Mouse (Mus musculus) liver, embryonic 14.5 days (tissue): Measurements from ENCODE around the gene Agtpbp1. TPM values are rescaled to one million over a fixed set of nuclear protein-coding genes. Genes with fewer than 3 reads are reported as not detected.

ENCODE experiments used
- ATAC-seq: fragments of 200-750 bp; cut with Nextera tagmentation; 2 replicates; pipeline ENCODE4 v1.8.0; 2017; ENCODE audit warnings: moderate number of reproducible peaks, mild to moderate bottlenecking, moderate library complexity; ENCODE audit not compliant: insufficient read depth
- DNase-seq, 3 experiments: peaks; one replicate each; pipeline ENCODE4 v3.0.0-alpha.2; 2012 to 2013; ENCODE audit warnings: low read depth in 3 of 3, low spot score in 3 of 3
- H3K27ac ChIP-seq: fragments of 300-500 bp; sonication (generic); 2 replicates; pipeline ENCODE4 v1.5.1; 2014; ENCODE audit warnings: moderate library complexity, mild to moderate bottlenecking, control low read depth, inconsistent platforms
- H3K27me3 ChIP-seq: fragments of 300-500 bp; sonication (generic); 2 replicates; pipeline ENCODE4 v1.6.1; 2014; ENCODE audit warnings: mild to moderate bottlenecking, low read length, moderate library complexity; ENCODE audit not compliant: control insufficient read depth, insufficient read depth
- H3K36me3 ChIP-seq: fragments of 300-500 bp; sonication (generic); replicated peaks from 2 replicates; pipeline ENCODE4 v1.6.1; 2014; ENCODE audit warnings: low read depth; ENCODE audit not compliant: control insufficient read depth, insufficient read depth
- H3K4me1 ChIP-seq, 2 experiments: fragments of 200-500 bp in 1 of 2; fragments of 300-500 bp in 1 of 2; sonication (generic) in 1 of 2; replicated peaks; 2 replicates each; pipeline ENCODE4 v1.6.1; 2012 to 2014; ENCODE audit warnings: antibody characterized with exemption in 1 of 2, inconsistent platforms in 1 of 2, low read length in 1 of 2; ENCODE audit not compliant: control insufficient read depth in 2 of 2, insufficient read depth in 2 of 2
- H3K4me2 ChIP-seq: fragments of 300-500 bp; sonication (generic); 2 replicates; pipeline ENCODE4 v1.6.1; 2014; ENCODE audit warnings: low read depth, mild to moderate bottlenecking, control low read depth, moderate library complexity
- H3K4me3 ChIP-seq, 2 experiments: fragments of 200-500 bp in 1 of 2; fragments of 300-500 bp in 1 of 2; sonication (generic) in 1 of 2; 2 replicates each; pipeline ENCODE4 v1.5.1; 2012 to 2014; ENCODE audit warnings: low read depth in 2 of 2, low read length in 2 of 2, mild to moderate bottlenecking in 2 of 2, control low read depth in 1 of 2, inconsistent platforms in 1 of 2, moderate library complexity in 1 of 2; ENCODE audit not compliant: insufficient read depth in 1 of 2
- H3K9ac ChIP-seq: fragments of 300-500 bp; sonication (generic); replicated peaks from 2 replicates; pipeline ENCODE4 v1.6.1; 2014; ENCODE audit warnings: mild to moderate bottlenecking, control low read depth, moderate library complexity
- H3K9me3 ChIP-seq: fragments of 300-500 bp; sonication (generic); 2 replicates; pipeline ENCODE4 v1.6.1; 2016; ENCODE audit warnings: low read length, mixed read lengths; ENCODE audit not compliant: control insufficient read depth
- CTCF ChIP-seq: IDR thresholded peaks from 2 replicates; pipeline ENCODE4 v1.5.1; 2016; ENCODE audit warnings: antibody characterized with exemption, low read depth, control low read depth
- EP300 ChIP-seq: IDR thresholded peaks from 2 replicates; pipeline ENCODE4 v1.6.1; 2016; ENCODE audit warnings: antibody characterized with exemption, low read depth
- WGBS: fragments of 180-500 bp; shearing (Covaris S2); extraction: QIAGEN DNeasy Blood & Tissue Kit; methylation state at CpG from one replicate; pipeline ENCODE4 v1.1.7; 2014; ENCODE audit not compliant: insufficient replicate concordance; 5-methylcytosine and 5-hydroxymethylcytosine counted together
- polyA plus RNA-seq, 2 experiments: library from polyadenylated mRNA; depleted of rRNA in 1 of 2; stranded (reverse) in 1 of 2; unstranded in 1 of 2; fragments of >200 nt; fragmentation: Nextera tagmentation in 1 of 2; extraction: Ambion mirVana in 1 of 2; gene quantifications; 2 replicates each; pipeline versions ENCODE4 v1.2.1 to v1.2.3; 2012 to 2014

Agtpbp1 gene
- polyA plus RNA-seq, 2 experiments = 4.8 to 10.3 TPM

DNA sequence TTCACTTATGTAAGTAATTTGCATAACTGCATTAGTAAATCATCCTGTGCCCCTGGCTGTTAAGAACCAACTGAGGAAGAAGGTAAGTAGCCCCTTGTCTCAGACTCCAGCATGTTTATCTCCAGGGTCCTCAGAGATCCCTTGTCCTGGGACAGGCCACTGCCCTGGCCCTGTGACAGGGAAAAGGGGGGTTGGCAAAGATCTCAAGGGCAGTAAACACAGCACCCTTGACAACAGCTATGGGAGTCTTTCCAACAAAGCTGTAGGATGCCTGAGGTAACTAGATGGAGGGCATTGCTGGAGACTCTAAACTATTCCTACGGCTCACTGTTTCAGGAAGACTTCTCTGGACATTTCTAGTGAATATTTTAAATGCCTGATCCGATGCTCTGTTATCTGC lies 85.7 kb downstream of the Agtpbp1 start:
- H3K27me3 ChIP-seq = no peaks in the 10 kb centered on the region
- no peak overlapping the region for H3K4me3 ChIP-seq
- H3K9ac ChIP-seq = no peak overlapping the region
- peaks cover 9% of the 10 kb centered on the region for H3K36me3 ChIP-seq
- no peak overlapping the region for H3K27ac ChIP-seq
- DNase-seq (no peak), ATAC-seq (no peak)
- H3K9me3 ChIP-seq = no peaks in the 10 kb centered on the region
- no peak overlapping the region for H3K4me2 ChIP-seq
- TF ChIP-seq CTCF = no peak
- no peak for TF ChIP-seq EP300
- H3K4me1 ChIP-seq = peaks cover 0 to 2% of the 10 kb centered on the region in 2 experiments; a peak in 2 of 4 replicates
- WGBS = 71% methylated on average over 2 of the region's 2 CpGs

DNA sequence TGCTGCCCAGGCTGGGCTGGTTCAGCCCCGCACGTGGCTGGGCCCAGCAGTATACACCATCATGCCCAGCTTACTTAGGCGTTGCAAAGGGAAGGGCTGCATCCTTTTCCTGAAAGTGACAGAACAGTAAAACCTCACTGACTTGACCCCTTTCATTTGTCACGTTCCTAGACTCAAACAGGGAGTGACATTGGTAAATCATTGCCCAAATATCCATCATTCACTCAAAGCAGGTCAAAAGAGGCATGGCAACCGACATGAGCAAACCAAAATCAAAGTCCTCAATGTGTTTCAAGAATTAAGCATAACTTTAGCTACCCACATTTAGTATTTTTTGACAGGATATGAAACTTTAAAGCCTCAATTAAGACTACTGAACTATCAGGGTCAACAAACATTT lies 86.8 kb downstream of the Agtpbp1 start:
- no peaks in the 10 kb centered on the region for H3K9me3 ChIP-seq
- peaks cover 9% of the 10 kb centered on the region; the same call in 1 of the 2 replicates for H3K36me3 ChIP-seq
- WGBS = 69% methylated on average over 5 of the region's 5 CpGs

GRCm38 (mm10) chr13:59495839-59496238 lies 89.2 kb downstream of the Agtpbp1 start:
- H3K27ac ChIP-seq = no peak overlapping the region
- H3K4me2 ChIP-seq = no peak overlapping the region
- H3K36me3 ChIP-seq = peaks cover 9% of the 10 kb centered on the region; the same call in 1 of the 2 replicates
- WGBS = 58% methylated on average over 8 of the region's 8 CpGs
- ATAC-seq (no peak), DNase-seq (no peak)
- no peaks in the 10 kb centered on the region for H3K27me3 ChIP-seq
- no peak for TF ChIP-seq CTCF
- TF ChIP-seq EP300 = no peak
- no peak overlapping the region for H3K4me3 ChIP-seq
- H3K9ac ChIP-seq = no peak overlapping the region
- no peaks in the 10 kb centered on the region for H3K9me3 ChIP-seq
- H3K4me1 ChIP-seq = peaks cover 0 to 2% of the 10 kb centered on the region in 2 experiments; a peak in 2 of 4 replicates

More for the DNA sequence above, 86.8 kb downstream of the Agtpbp1 start:
- no peak overlapping the region for H3K9ac ChIP-seq
- H3K4me3 ChIP-seq = no peak overlapping the region
- H3K4me2 ChIP-seq = no peak overlapping the region
- H3K27ac ChIP-seq = no peak overlapping the region
- H3K27me3 ChIP-seq = no peaks in the 10 kb centered on the region
- TF ChIP-seq CTCF = no peak
- TF ChIP-seq EP300 = no peak
- ATAC-seq (no peak), DNase-seq (no peak)
- H3K4me1 ChIP-seq = peaks cover 0 to 2% of the 10 kb centered on the region in 2 experiments; a peak in 2 of 4 replicates

DNA sequence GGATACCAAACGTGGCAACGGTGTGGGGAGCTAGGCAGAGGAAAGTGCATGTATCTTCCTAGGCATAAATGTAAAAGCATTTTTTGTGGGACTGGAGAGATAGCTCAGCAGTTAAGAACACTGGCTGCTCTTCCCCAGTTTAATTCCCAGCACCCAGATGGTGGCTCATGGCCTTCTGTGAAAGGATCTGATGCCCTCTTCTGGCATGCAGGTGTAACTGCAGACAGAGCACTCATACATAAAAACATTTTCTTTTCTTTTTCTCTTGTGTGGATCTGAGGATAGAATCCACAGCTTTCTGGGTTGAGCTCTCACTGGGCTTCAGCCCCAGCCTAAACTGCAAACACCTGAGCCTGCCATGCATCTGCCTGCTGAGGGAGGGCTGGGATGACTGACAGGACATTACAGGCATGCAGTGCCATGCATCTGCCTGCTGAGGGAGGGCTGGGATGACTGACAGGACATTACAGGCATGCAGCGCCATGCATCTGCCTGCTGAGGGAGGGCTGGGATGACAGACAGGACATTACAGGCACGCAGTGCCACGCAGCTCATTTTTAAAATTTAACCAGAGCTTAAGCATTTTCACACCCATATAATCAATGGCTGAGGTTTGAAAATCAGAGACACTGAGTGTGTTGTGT lies 90.3 kb downstream of the Agtpbp1 start:
- Histone ChIP-seq H3K9ac (no peak overlapping the region), H3K4me1 (peaks cover 0 to 2% of the 10 kb centered on the region in 2 experiments; a peak in 2 of 4 replicates), H3K27ac (no peak overlapping the region), H3K4me3 (no peak overlapping the region), H3K4me2 (no peak overlapping the region), H3K36me3 (peaks cover 5% of the 10 kb centered on the region; the same call in 1 of the 2 replicates), H3K9me3 (no peaks in the 10 kb centered on the region), H3K27me3 (no peaks in the 10 kb centered on the region)
- DNase-seq (no peak), ATAC-seq (no peak)
- WGBS = 78% methylated on average over 5 of the region's 5 CpGs
- peak; percentile 66 for TF ChIP-seq CTCF
- TF ChIP-seq EP300 = no peak

DNA sequence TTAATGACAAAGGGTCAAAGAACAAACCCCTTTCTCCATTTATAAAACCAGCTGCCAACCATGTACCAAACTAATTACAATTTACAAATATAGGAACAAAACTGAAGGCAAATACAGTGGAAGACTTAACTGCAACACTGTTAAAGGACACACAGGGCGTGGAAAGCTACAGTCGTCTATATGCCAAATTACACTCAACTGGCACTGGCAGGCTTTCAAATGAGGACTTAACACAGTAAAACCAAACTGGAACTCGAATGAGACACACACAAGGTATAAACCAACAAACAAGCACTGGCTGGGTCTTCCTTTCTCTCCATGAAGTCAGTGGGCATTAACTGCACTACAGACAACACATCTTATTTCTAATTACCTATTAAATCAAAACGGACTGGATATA lies 94.3 kb downstream of the Agtpbp1 start:
- ATAC-seq (no peak), DNase-seq (no peak)
- no peak overlapping the region for H3K27ac ChIP-seq
- H3K36me3 ChIP-seq = peaks cover 5% of the 10 kb centered on the region; the same call in 1 of the 2 replicates
- no peak overlapping the region for H3K4me3 ChIP-seq
- H3K9ac ChIP-seq = no peak overlapping the region
- H3K4me1 ChIP-seq = peaks cover 0 to 2% of the 10 kb centered on the region in 2 experiments; a peak in 1 of 4 replicates
- no peaks in the 10 kb centered on the region for H3K9me3 ChIP-seq
- TF ChIP-seq EP300 = no peak
- TF ChIP-seq CTCF = no peak
- WGBS = 58% methylated on average over 4 of the region's 4 CpGs
- no peak overlapping the region for H3K4me2 ChIP-seq
- no peaks in the 10 kb centered on the region for H3K27me3 ChIP-seq
